Mouse (Mus musculus): ENCODE data around the gene Snd1. TPM values are rescaled to one million over a fixed set of nuclear protein-coding genes. Genes with fewer than 3 reads are reported as not detected.

Snd1 gene
- polyA plus RNA-seq, 1 experiment from 2014 or later = 143 TPM

DNA sequence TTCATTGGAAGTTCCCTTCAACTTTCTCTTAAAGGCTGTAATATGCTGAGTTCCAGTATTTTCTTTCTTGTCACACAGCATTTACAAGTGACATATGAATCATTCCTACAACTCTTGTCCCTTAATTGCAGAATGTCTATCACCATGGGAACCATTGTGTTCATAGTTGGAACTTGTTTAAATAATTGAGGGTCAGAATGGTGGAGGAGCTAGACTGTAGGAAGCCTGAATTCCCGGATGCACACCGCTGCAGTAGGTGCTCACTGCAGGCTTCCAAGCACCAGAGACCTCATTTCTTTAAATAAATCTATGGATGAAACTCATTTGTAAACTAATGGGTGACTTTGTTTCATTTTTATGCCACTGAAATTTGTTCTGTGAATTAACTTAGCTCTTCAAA lies 154.9 kb downstream of the Snd1 start:
- Histone ChIP-seq H3K4me2 (replicated peaks) (no peak overlapping the region), H3K27me3 (no peaks in the 10 kb centered on the region), H3K4me3 (no peak overlapping the region), H3K9me3 (no peaks in the 10 kb centered on the region), H3K27ac (no peak overlapping the region), H3K4me1 (peaks cover 24% of the 10 kb centered on the region), H3K9ac (no peak overlapping the region), H3K36me3 (peaks cover 21% of the 10 kb centered on the region)
- WGBS = 94% methylated on average over 2 of the region's 2 CpGs
- no peak for ATAC-seq (ENCODE audit: low FRiP score, low read depth)

DNA sequence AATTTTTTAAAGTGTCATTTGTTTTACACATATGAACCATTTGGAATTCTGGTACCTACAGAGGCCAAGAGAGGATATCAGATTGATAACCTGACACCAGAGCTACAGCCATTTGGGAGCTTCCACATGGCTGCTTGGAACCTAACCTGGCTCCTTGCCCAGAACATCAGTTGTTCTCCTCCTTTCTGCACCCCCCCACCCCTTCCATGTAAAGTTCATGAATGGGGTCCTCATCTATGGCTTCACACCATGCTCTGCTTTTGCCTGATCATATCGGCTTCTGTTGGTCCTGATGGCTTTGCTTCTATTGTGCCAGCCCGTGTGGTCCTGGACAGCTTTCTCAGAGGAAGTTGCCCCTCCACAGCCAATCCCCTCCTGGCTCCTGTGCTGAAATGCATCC lies 156.0 kb downstream of the Snd1 start:
- H3K9me3 ChIP-seq = no peaks in the 10 kb centered on the region
- H3K4me1 ChIP-seq = peaks cover 30% of the 10 kb centered on the region
- 76% methylated on average over 2 of the region's 2 CpGs for WGBS
- peaks cover 20% of the 10 kb centered on the region for H3K36me3 ChIP-seq
- no peaks in the 10 kb centered on the region for H3K27me3 ChIP-seq
- no peak for ATAC-seq (ENCODE audit: low FRiP score, low read depth)
- H3K4me3 ChIP-seq = no peak overlapping the region
- no peak overlapping the region for H3K27ac ChIP-seq
- H3K9ac ChIP-seq = no peak overlapping the region
- H3K4me2 ChIP-seq (replicated peaks) = no peak overlapping the region

DNA sequence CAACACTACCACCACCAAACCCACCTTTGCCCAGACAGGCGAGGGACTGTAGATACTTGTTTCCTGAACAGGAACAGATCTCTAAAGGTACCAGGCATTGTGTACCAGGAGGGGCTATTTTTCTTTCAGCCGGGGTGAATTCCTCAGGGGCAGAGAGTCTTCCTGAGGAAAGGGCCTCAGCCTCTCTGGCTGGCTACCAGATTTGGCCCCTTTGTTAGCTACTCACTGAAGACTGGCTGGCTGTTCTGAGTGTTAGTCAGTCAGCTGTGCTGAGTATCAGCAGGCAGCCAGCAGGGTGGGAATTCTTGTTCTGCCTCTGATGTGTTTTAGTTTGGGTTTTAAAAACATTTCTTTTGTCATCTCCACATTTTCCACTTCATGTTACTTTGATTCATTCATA lies 158.2 kb downstream of the Snd1 start:
- Histone ChIP-seq H3K27ac (peak overlapping the region; percentile 28; the same call in 1 of the 2 replicates), H3K9ac (no peak overlapping the region), H3K9me3 (no peaks in the 10 kb centered on the region), H3K4me2 (replicated peaks) (no peak overlapping the region), H3K4me1 (peaks cover 43% of the 10 kb centered on the region), H3K36me3 (peaks cover 4% of the 10 kb centered on the region; the same call in 1 of the 2 replicates), H3K27me3 (no peaks in the 10 kb centered on the region), H3K4me3 (no peak overlapping the region)
- 66% methylated on average over 2 of the region's 2 CpGs for WGBS
- no peak for ATAC-seq (ENCODE audit: low FRiP score, low read depth)

DNA sequence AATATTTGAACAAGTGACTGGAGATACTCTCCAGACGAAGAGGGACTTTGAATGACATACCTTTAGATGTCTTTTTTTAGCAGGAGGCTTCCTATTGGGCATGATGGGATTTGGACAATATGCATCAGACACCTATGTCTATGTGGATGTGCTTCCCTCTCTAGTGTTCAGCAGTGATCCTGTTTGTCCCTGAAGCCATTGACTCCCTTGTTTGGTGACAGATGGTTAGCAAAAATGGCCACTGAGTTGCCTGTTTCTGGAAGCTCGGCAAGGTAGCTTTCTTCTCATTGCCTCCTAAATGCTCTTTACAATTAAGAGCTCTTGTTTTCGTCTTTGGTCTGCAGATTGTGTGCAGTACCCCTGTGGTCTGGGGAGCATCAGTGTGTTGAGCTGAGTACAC lies 158.7 kb downstream of the Snd1 start:
- Histone ChIP-seq H3K9ac (no peak overlapping the region), H3K4me1 (peaks cover 43% of the 10 kb centered on the region), H3K4me2 (replicated peaks) (no peak overlapping the region), H3K27me3 (no peaks in the 10 kb centered on the region), H3K9me3 (no peaks in the 10 kb centered on the region), H3K36me3 (no peaks in the 10 kb centered on the region), H3K27ac (no peak overlapping the region), H3K4me3 (no peak overlapping the region)
- WGBS = 54% methylated on average over 3 of the region's 3 CpGs
- ATAC-seq (ENCODE audit: low FRiP score, low read depth) = no peak

DNA sequence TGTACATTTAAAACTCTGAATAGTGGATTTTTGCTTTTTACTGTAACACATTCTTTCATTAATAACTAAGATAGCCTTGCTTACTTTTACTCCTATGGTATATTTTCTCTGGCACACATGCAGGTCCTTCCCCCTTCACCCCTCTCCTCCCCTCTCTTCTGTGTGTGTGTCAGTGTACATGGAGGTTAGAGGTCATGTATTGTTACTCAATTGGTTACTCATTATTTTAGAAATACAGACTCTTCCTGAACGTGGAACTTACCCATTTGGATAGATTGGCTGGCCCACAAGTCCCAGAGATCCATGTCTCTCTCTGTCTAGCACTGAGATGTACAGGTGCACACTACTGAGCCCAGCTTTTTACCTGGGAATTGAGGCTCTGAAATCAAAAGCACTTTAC lies 160.2 kb downstream of the Snd1 start:
- Histone ChIP-seq H3K4me1 (peaks cover 43% of the 10 kb centered on the region), H3K9ac (no peak overlapping the region), H3K4me3 (no peak overlapping the region), H3K27ac (no peak overlapping the region), H3K4me2 (replicated peaks) (no peak overlapping the region), H3K27me3 (no peaks in the 10 kb centered on the region), H3K9me3 (no peaks in the 10 kb centered on the region), H3K36me3 (no peaks in the 10 kb centered on the region)
- 73% methylated on average over 1 of the region's 1 CpGs for WGBS
- no peak for ATAC-seq (ENCODE audit: low FRiP score, low read depth)

DNA sequence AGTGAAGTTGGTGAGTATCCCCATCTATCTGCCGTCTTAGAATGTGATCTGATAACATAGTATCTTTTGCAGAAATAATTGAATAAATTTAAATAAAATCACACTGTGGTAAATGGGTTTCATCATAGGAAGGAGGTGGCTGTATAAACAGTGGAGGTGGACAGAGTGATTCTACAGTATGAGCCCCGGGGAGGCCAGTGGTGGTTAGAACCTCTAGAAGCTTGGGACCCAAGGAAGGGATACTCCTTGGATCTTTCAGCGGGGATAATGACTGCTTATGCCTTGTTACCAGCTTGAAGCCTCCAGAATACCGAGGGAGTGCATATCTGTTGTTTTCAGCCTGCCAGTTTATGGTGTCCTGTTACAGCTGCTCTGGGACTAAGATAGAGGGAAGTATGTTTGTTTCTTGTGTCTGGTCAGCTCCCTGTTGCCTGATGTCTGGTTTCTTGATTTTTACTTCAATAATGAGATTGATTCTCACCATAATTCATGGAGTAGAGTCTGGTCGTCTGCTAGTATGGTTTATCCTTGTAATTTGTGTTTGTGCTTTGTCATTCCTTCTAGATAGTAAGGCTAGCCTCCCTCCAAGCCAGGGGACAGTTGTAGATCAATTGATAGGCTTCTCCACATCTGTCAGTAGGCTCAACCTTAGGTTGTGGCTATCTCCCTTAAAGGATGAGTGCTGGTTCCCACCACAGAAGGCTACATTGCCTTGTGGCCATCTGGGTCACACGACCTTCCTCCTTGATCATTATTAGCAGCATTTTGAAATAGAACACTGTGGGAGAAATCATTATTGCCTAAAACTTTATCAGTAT lies 160.8 kb downstream of the Snd1 start:
- no peak for ATAC-seq (ENCODE audit: low FRiP score, low read depth)

DNA sequence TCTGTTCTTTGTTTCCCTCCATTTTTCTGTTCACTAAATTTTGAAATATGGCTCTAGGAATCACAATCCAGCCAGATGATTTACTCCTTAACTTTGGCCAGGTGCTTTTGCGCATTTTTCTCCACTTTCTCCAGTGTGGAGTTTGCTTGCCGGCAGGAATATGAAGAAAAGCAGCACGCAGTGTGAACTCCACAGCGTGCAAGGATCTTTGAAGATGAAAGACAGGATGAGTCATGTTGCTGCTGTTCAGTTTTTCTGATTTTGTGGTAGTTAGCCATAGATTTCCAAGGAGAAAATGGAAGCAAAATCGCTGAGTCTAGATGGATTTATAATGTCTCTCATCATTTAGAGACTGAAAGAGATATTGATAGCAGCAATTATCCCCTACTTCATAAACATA lies 165.1 kb downstream of the Snd1 start:
- Histone ChIP-seq H3K27ac (no peak overlapping the region), H3K36me3 (no peaks in the 10 kb centered on the region), H3K4me2 (replicated peaks) (no peak overlapping the region), H3K4me3 (no peak overlapping the region), H3K9me3 (no peaks in the 10 kb centered on the region), H3K9ac (no peak overlapping the region), H3K27me3 (no peaks in the 10 kb centered on the region), H3K4me1 (peaks cover 25% of the 10 kb centered on the region)
- 89% methylated on average over 5 of the region's 5 CpGs for WGBS
- ATAC-seq (ENCODE audit: low FRiP score, low read depth) = no peak

More for the DNA sequence above, 160.8 kb downstream of the Snd1 start:
- Histone ChIP-seq H3K4me1 (peaks cover 43% of the 10 kb centered on the region), H3K4me3 (no peak overlapping the region), H3K9ac (no peak overlapping the region), H3K27ac (no peak overlapping the region), H3K27me3 (no peaks in the 10 kb centered on the region), H3K36me3 (no peaks in the 10 kb centered on the region), H3K4me2 (replicated peaks) (no peak overlapping the region), H3K9me3 (no peaks in the 10 kb centered on the region)
- 66% methylated on average over 6 of the region's 6 CpGs for WGBS

DNA sequence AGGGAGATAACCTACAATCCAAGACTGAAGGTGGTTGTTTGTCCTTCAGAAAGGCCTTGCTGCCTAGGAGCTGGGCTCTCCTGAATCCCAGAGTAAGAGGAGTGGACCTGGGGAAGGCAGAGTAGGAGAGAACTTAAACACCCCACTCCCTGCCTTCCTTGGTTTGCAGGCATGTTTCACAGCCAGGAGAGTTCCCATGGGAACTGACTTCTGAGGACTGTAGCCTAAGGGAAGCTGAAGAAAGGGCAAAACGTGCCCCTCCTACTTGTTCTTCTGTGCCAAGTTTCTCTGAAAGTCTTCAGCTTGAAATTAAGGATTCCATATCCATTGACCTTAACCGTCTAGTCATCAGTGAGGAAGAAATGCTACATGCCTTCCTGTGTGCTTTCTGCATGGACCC lies 168.0 kb downstream of the Snd1 start:
- Histone ChIP-seq H3K27me3 (no peaks in the 10 kb centered on the region), H3K4me3 (no peak overlapping the region), H3K9me3 (no peaks in the 10 kb centered on the region), H3K9ac (no peak overlapping the region), H3K4me1 (peaks cover 6% of the 10 kb centered on the region), H3K27ac (peak overlapping the region; percentile 22; the same call in 1 of the 2 replicates), H3K4me2 (replicated peaks) (no peak overlapping the region), H3K36me3 (no peaks in the 10 kb centered on the region)
- ATAC-seq (ENCODE audit: low FRiP score, low read depth) = no peak
- 59% methylated on average over 2 of the region's 2 CpGs for WGBS

DNA sequence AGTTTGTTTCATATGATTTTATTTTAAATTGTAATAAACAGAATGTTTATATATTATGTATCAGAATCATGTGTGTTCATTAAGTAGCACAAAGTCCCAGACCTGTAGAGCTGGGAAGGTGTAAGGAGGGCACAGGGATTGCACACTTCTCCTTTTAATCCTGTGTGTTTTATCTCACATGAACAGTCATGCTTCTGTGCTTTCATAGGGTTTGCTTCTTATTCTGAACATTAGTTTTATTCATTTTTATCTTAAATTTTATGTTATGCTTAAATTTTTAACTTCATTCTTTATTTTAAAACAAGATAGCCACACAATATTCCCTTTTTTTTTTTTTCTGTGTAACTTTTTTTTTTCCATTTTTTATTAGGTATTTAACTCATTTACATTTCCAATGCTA lies 170.3 kb downstream of the Snd1 start:
- Histone ChIP-seq H3K4me2 (replicated peaks) (no peak overlapping the region), H3K9me3 (no peaks in the 10 kb centered on the region), H3K27me3 (no peaks in the 10 kb centered on the region), H3K4me3 (no peak overlapping the region), H3K9ac (no peak overlapping the region), H3K27ac (no peak overlapping the region), H3K36me3 (no peaks in the 10 kb centered on the region), H3K4me1 (peaks cover 6% of the 10 kb centered on the region)
- ATAC-seq (ENCODE audit: low FRiP score, low read depth) = no peak

DNA sequence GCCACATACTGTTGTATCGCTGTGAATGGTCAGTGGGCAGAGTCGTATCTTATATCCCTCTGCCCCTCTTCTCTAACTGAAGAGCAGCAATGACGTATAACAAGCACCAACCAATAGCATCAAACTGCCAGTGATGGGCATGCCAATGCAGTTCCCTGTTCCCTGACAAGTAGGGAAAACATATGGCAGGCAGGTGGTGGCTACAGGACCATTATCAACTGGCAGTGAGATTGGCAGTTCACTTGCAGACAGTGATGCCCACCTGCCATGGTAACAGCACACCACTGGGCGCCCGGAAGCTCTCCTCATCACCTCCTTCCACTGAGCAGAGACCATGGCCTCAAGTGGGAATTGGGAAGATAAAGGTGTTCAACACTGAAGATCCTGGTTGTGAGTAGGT lies 181.6 kb downstream of the Snd1 start:
- H3K27ac ChIP-seq = no peak overlapping the region
- whole genome bisulfite sequencing = 93% methylated on average over 5 of the region's 5 CpGs

DNA sequence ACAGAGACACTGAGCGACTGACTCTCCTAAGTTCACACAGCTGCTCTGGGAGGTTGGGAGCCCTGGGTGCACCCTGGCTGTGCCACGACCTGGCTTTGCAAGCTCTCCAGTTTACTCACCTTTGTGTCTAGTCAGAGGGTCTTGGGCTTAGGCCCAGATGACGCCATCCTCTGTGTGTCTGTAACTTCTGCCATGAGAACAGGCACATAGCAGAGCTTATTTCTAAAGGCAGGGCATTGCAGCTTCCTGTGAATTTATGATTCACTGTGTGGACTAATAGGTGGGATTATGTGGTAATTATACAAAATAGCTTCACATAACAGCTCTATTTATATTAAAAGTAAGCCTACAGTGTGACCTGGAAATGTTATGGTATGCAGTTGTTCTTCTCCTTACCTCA lies 188.1 kb downstream of the Snd1 start:
- 81% methylated on average over 3 of the region's 3 CpGs for WGBS
- no peak for ATAC-seq (ENCODE audit: low FRiP score, low read depth)
- H3K27me3 ChIP-seq = no peaks in the 10 kb centered on the region

More for the DNA sequence above, 181.6 kb downstream of the Snd1 start:
- Histone ChIP-seq H3K9ac (no peak overlapping the region), H3K4me2 (replicated peaks) (no peak overlapping the region), H3K4me3 (no peak overlapping the region), H3K4me1 (no peaks in the 10 kb centered on the region), H3K36me3 (peaks cover 4% of the 10 kb centered on the region), H3K27me3 (no peaks in the 10 kb centered on the region), H3K9me3 (no peaks in the 10 kb centered on the region)
- no peak for ATAC-seq (ENCODE audit: low FRiP score, low read depth)

DNA sequence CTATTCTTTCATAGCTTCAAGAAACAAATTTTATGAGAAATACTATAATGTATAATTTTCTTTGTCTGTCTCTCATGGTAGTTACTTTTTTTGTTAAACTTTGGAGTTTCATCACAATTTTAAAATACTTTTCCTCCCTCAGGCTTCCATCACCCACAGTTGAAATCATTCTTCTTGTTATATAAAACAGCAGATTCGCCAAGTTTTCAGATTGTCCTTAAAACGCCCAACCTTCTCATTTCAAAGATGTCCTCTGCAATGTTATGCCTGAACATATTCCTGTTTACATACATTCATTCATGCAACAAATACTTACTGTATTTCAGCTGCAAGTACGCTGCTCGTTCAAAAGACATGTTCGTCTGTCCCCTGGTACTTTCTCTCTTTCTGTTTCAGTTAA lies 188.7 kb downstream of the Snd1 start:
- Histone ChIP-seq H3K27ac (no peak overlapping the region), H3K36me3 (peaks cover 2% of the 10 kb centered on the region; the same call in 1 of the 2 replicates), H3K27me3 (no peaks in the 10 kb centered on the region), H3K9ac (no peak overlapping the region), H3K4me1 (no peaks in the 10 kb centered on the region), H3K4me3 (no peak overlapping the region), H3K9me3 (no peaks in the 10 kb centered on the region), H3K4me2 (replicated peaks) (no peak overlapping the region)
- 89% methylated on average over 5 of the region's 5 CpGs for WGBS
- ATAC-seq (ENCODE audit: low FRiP score, low read depth) = no peak

More for the DNA sequence above, 188.1 kb downstream of the Snd1 start:
- Histone ChIP-seq H3K9me3 (no peaks in the 10 kb centered on the region), H3K27ac (no peak overlapping the region), H3K36me3 (peaks cover 2% of the 10 kb centered on the region; the same call in 1 of the 2 replicates), H3K4me1 (no peaks in the 10 kb centered on the region), H3K4me3 (no peak overlapping the region), H3K4me2 (replicated peaks) (no peak overlapping the region), H3K9ac (no peak overlapping the region)

DNA sequence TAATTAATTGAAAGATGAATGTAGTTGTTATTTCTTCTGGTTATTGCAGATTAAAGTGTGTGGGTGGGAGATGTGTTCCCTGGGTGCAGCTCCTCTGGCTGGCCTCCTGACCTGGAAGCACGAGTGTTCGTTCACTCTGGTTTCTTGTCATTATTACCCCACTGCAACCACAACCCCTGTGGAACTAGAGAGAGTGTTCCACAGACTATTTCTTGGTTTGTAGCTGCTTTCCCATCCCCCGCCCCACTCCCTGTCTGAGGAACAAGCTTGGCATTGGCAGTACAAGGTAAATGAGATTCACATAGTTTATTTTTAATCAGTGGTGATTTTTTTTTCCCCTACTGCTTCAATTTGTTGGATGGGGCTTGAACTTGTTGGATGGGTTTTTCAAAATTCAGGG lies 189.8 kb downstream of the Snd1 start:
- no peaks in the 10 kb centered on the region for H3K9me3 ChIP-seq
- H3K27me3 ChIP-seq = no peaks in the 10 kb centered on the region
- no peak for ATAC-seq (ENCODE audit: low FRiP score, low read depth)
- H3K9ac ChIP-seq = no peak overlapping the region
- WGBS = 77% methylated on average over 3 of the region's 3 CpGs
- H3K4me3 ChIP-seq = no peak overlapping the region
- H3K4me2 ChIP-seq (replicated peaks) = no peak overlapping the region
- H3K27ac ChIP-seq = no peak overlapping the region
- peaks cover 11% of the 10 kb centered on the region; the same call in 1 of the 2 replicates for H3K36me3 ChIP-seq
- no peaks in the 10 kb centered on the region for H3K4me1 ChIP-seq
